Mouse (Mus musculus): ENCODE measurements around the gene Cst11. TPM values are rescaled to one million over a fixed set of nuclear protein-coding genes. Genes with fewer than 3 reads are reported as not detected.
"Not testable (repeated sequence)": the region's sequence is repeated elsewhere in the genome, so short reads cannot be mapped to it uniquely, and the experiment has no call there.

The Cst11 gene
- polyA plus RNA-seq (2012; rRNA removed), result not detected in 2 replicates
- polyA plus RNA-seq (2014; fragmentation: Nextera tagmentation; extraction: Ambion mirVana), result not detected in 2 replicates

- not testable (repeated sequence) for DNase-seq (ENCODE audit: low spot score)
Measured at GRCm38 (mm10) chr2:148771397-148771796, at the start of gene Cst11. Cst11 (minus strand) TSS chr2:148771497.

GRCm38 (mm10) chr2:148819909-148820308 is 48.6 kb upstream of the Cst11 start, which contains the start of gene Cst13:
Cst13 (plus strand) TSS chr2:148820081.
- Histone ChIP-seq H3K4me2 (replicated peaks; ENCODE audit: low read depth, low read length, severe bottlenecking) (no peak within 1 kb of the TSS), H3K27me3 (ENCODE audit: control insufficient read depth, insufficient read depth, low read length) (no peaks in the 10 kb centered on the region), H3K4me3 (replicated peaks; ENCODE audit: low read length) (no peak within 1 kb of the TSS), H3K36me3 (ENCODE audit: control insufficient read depth, insufficient read depth, low read length) (no peaks in the 10 kb centered on the region), H3K9me3 (ENCODE audit: control insufficient read depth, low read length) (no peaks in the 10 kb centered on the region), H3K4me1 (ENCODE audit: control insufficient read depth, insufficient read depth, low read length) (no peaks in the 10 kb centered on the region), H3K9ac (ENCODE audit: low read depth, low read length, severe bottlenecking) (no peak within 1 kb of the TSS), H3K27ac (replicated peaks; ENCODE audit: low read depth, low read length) (no peak within 1 kb of the TSS)
- DNase-seq (ENCODE audit: low spot score), result no peak
- no peak for ATAC-seq (ENCODE audit: low FRiP score, low read depth)
- TF ChIP-seq POLR2A (IDR thresholded peaks at IDR 0.05; ENCODE audit: borderline replicate concordance, extremely low read depth, insufficient read depth, insufficient read length), result no peak

More at GRCm38 (mm10) chr2:148771397-148771796, at the start of gene Cst11:
- not testable (repeated sequence) for H3K4me1 ChIP-seq (ENCODE audit: control insufficient read depth, insufficient read depth, low read length); H3K27me3 ChIP-seq (ENCODE audit: control insufficient read depth, insufficient read depth, low read length); H3K27ac ChIP-seq (replicated peaks; ENCODE audit: low read depth, low read length); ATAC-seq (ENCODE audit: low FRiP score, low read depth); H3K4me2 ChIP-seq (replicated peaks; ENCODE audit: low read depth, low read length, severe bottlenecking); H3K36me3 ChIP-seq (ENCODE audit: control insufficient read depth, insufficient read depth, low read length); H3K4me3 ChIP-seq (replicated peaks; ENCODE audit: low read length); H3K9me3 ChIP-seq (ENCODE audit: control insufficient read depth, low read length); H3K9ac ChIP-seq (ENCODE audit: low read depth, low read length, severe bottlenecking)
- WGBS, result 78% methylated on average over 4 of the region's 4 CpGs

- H3K27me3 ChIP-seq (ENCODE audit: control insufficient read depth, insufficient read depth, low read length), result no peaks in the 10 kb centered on the region
- H3K4me3 ChIP-seq (replicated peaks; ENCODE audit: low read length), result no peak overlapping the region
- H3K9ac ChIP-seq (ENCODE audit: low read depth, low read length, severe bottlenecking), result no peak overlapping the region
- 53% methylated on average over 6 of the region's 6 CpGs for WGBS
- TF ChIP-seq POLR2A (IDR thresholded peaks at IDR 0.05; ENCODE audit: borderline replicate concordance, extremely low read depth, insufficient read depth, insufficient read length), result no peak
- no peaks in the 10 kb centered on the region for H3K4me1 ChIP-seq (ENCODE audit: control insufficient read depth, insufficient read depth, low read length)
- H3K4me2 ChIP-seq (replicated peaks; ENCODE audit: low read depth, low read length, severe bottlenecking), result no peak overlapping the region
- H3K36me3 ChIP-seq (ENCODE audit: control insufficient read depth, insufficient read depth, low read length), result no peaks in the 10 kb centered on the region
- ATAC-seq (ENCODE audit: low FRiP score, low read depth), result no peak
- DNase-seq (ENCODE audit: low spot score), result no peak
- H3K27ac ChIP-seq (replicated peaks; ENCODE audit: low read depth, low read length), result no peak overlapping the region
- H3K9me3 ChIP-seq (ENCODE audit: control insufficient read depth, low read length), result no peaks in the 10 kb centered on the region
Measured at GRCm38 (mm10) chr2:148806696-148807095, 35.4 kb upstream of the Cst11 start.

GRCm38 (mm10) chr2:148801491-148801921 is 30.2 kb upstream of the Cst11 start:
- ATAC-seq (ENCODE audit: low FRiP score, low read depth) (no peak), DNase-seq (ENCODE audit: low spot score) (no peak)
- H3K36me3 ChIP-seq (ENCODE audit: control insufficient read depth, insufficient read depth, low read length), result no peaks in the 10 kb centered on the region
- H3K4me3 ChIP-seq (replicated peaks; ENCODE audit: low read length), result no peak overlapping the region
- H3K27me3 ChIP-seq (ENCODE audit: control insufficient read depth, insufficient read depth, low read length), result no peaks in the 10 kb centered on the region
- H3K9me3 ChIP-seq (ENCODE audit: control insufficient read depth, low read length), result no peaks in the 10 kb centered on the region
- no peak overlapping the region for H3K4me2 ChIP-seq (replicated peaks; ENCODE audit: low read depth, low read length, severe bottlenecking)
- H3K27ac ChIP-seq (replicated peaks; ENCODE audit: low read depth, low read length), result no peak overlapping the region
- H3K9ac ChIP-seq (ENCODE audit: low read depth, low read length, severe bottlenecking), result no peak overlapping the region
- no peak for TF ChIP-seq POLR2A (IDR thresholded peaks at IDR 0.05; ENCODE audit: borderline replicate concordance, extremely low read depth, insufficient read depth, insufficient read length)
- WGBS, result 56% methylated on average over 3 of the region's 3 CpGs
- no peaks in the 10 kb centered on the region for H3K4me1 ChIP-seq (ENCODE audit: control insufficient read depth, insufficient read depth, low read length)

GRCm38 (mm10) chr2:148798485-148798884 is 27.2 kb upstream of the Cst11 start, which contains the start of gene Cst8:
Cst8 (plus strand) TSS chr2:148798785.
- no peak for ATAC-seq (ENCODE audit: low FRiP score, low read depth)
- no peaks in the 10 kb centered on the region for H3K36me3 ChIP-seq (ENCODE audit: control insufficient read depth, insufficient read depth, low read length)
- 89% methylated on average over 1 of the region's 1 CpGs for WGBS

GRCm38 (mm10) chr2:148789142-148789541 is 17.8 kb upstream of the Cst11 start, which contains the start of gene Cst12:
Cst12 (plus strand) TSS chr2:148789361.
- no peaks in the 10 kb centered on the region for H3K36me3 ChIP-seq (ENCODE audit: control insufficient read depth, insufficient read depth, low read length)
- DNase-seq (ENCODE audit: low spot score) (no peak), ATAC-seq (ENCODE audit: low FRiP score, low read depth) (no peak)

More at GRCm38 (mm10) chr2:148798485-148798884, 27.2 kb upstream of the Cst11 start, which contains the start of gene Cst8:
- no peaks in the 10 kb centered on the region for H3K4me1 ChIP-seq (ENCODE audit: control insufficient read depth, insufficient read depth, low read length)
- no peak within 1 kb of the TSS for H3K4me2 ChIP-seq (replicated peaks; ENCODE audit: low read depth, low read length, severe bottlenecking)
- DNase-seq (ENCODE audit: low spot score), result no peak
- no peaks in the 10 kb centered on the region for H3K27me3 ChIP-seq (ENCODE audit: control insufficient read depth, insufficient read depth, low read length)
- no peak within 1 kb of the TSS for H3K4me3 ChIP-seq (replicated peaks; ENCODE audit: low read length)
- TF ChIP-seq POLR2A (IDR thresholded peaks at IDR 0.05; ENCODE audit: borderline replicate concordance, extremely low read depth, insufficient read depth, insufficient read length), result no peak
- no peak within 1 kb of the TSS for H3K9ac ChIP-seq (ENCODE audit: low read depth, low read length, severe bottlenecking)
- no peak within 1 kb of the TSS for H3K27ac ChIP-seq (replicated peaks; ENCODE audit: low read depth, low read length)
- no peaks in the 10 kb centered on the region for H3K9me3 ChIP-seq (ENCODE audit: control insufficient read depth, low read length)

More at GRCm38 (mm10) chr2:148789142-148789541, 17.8 kb upstream of the Cst11 start, which contains the start of gene Cst12:
- 97% methylated on average over 6 of the region's 6 CpGs for WGBS
- TF ChIP-seq POLR2A (IDR thresholded peaks at IDR 0.05; ENCODE audit: borderline replicate concordance, extremely low read depth, insufficient read depth, insufficient read length), result no peak
- Histone ChIP-seq H3K27ac (replicated peaks; ENCODE audit: low read depth, low read length) (no peak within 1 kb of the TSS), H3K4me1 (ENCODE audit: control insufficient read depth, insufficient read depth, low read length) (no peaks in the 10 kb centered on the region), H3K4me2 (replicated peaks; ENCODE audit: low read depth, low read length, severe bottlenecking) (no peak within 1 kb of the TSS), H3K9me3 (ENCODE audit: control insufficient read depth, low read length) (no peaks in the 10 kb centered on the region), H3K4me3 (replicated peaks; ENCODE audit: low read length) (no peak within 1 kb of the TSS), H3K27me3 (ENCODE audit: control insufficient read depth, insufficient read depth, low read length) (no peaks in the 10 kb centered on the region), H3K9ac (ENCODE audit: low read depth, low read length, severe bottlenecking) (no peak within 1 kb of the TSS)

All from limb, embryonic 14.5 days (tissue).